Mouse (Mus musculus) olfactory bulb, adult 2 months (tissue): ENCODE data around the gene Mc1r. TPM values are rescaled to one million over a fixed set of nuclear protein-coding genes. Genes with fewer than 3 reads are reported as not detected.
A peak's percentile ranks its signal among the peaks of the same experiment; 100 is the strongest.
"Not testable (repeated sequence)": the region's sequence is repeated elsewhere in the genome, so short reads cannot be mapped to it uniquely, and the experiment has no call there.

Experiments
- H3K27ac ChIP-seq: fragments of 200-500 bp; 2 replicates; pipeline ENCODE4 v1.5.1; 2012; ENCODE audit warnings: low read depth, low read length; ENCODE audit not compliant: insufficient read depth
- H3K4me1 ChIP-seq: fragments of 200-500 bp; 2 replicates; pipeline ENCODE4 v1.6.1; 2012; ENCODE audit warnings: low read length; ENCODE audit not compliant: control insufficient read depth, insufficient read depth
- H3K4me3 ChIP-seq: fragments of 200-500 bp; 2 replicates; pipeline ENCODE4 v1.5.1; 2012; ENCODE audit warnings: mild to moderate bottlenecking, low read depth, low read length, moderate library complexity; ENCODE audit not compliant: insufficient read depth
- CTCF ChIP-seq: fragments of 200-500 bp; IDR thresholded peaks from 2 replicates; pipeline ENCODE4 v1.5.1; 2012; ENCODE audit warnings: low read depth, mild to moderate bottlenecking, low read length, moderate library complexity; ENCODE audit not compliant: insufficient read depth
- POLR2A ChIP-seq: fragments of 200-500 bp; IDR thresholded peaks from 2 replicates; pipeline ENCODE4 v1.6.1; 2012; ENCODE audit warnings: mild to moderate bottlenecking, low read depth, low read length, moderate library complexity; ENCODE audit not compliant: insufficient read depth
- WGBS: fragments of 180-500 bp; shearing (Covaris S2); methylation state at CpG from one replicate; pipeline ENCODE4 v1.1.7; 2018; 5-methylcytosine and 5-hydroxymethylcytosine counted together
- polyA plus RNA-seq: library from polyadenylated mRNA; stranded (reverse); fragments of >200 nt; gene quantifications from 2 replicates; pipeline ENCODE4 v1.2.4, GENCODE M21; 2012; ENCODE audit warnings: low replicate concordance; ENCODE audit not compliant: missing spikeins, insufficient read depth, insufficient read length

Mc1r gene
- polyA plus RNA-seq, 1 experiment, result not detected

DNA sequence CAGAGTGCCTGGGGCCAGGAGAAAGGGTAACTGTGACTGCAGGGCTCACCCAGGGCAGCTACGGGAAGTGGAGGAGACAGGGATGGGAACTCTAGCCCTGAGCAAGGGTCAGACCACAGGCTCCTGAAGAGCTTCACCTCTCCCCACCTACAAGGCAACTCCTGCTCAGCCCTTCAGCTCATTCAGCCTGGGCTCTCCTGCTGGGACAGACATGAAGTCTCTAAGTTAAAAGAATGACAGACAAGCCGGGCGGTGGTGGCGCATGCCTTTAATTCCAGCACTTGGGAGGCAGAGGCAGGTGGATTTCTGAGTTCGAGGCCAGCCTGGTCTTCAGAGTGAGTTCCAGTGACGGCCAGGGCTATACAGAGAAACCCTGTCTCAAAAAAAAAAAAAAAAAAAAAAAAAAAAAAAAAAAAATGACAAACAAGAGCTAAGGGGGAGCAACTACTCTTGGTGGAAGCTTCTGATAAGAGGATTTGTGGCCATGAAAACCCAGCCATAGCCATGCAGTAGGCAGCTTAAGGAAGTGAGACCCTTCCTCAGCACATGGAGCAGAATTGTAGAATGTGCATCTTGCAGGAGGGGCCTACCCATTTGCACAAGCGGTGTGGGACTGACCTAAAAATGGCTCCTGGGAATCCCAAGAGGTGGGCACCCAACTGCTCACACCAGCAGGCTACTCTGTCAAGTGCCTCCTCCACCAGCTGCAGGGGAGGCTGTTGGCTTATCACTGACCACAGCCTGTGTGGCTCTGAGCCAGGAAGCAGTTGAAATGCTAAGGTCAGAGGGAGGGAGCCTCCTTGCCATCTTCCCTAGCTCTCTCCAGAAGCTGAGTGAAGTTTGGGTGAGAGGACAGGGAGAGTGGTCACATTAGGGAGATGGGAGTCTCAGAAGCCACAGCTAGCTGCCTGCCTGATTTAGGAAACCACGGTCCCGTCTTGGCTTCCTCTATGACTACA is 2.0 kb downstream of the Mc1r start:
- 75% methylated on average over 9 of the region's 9 CpGs for WGBS
- Histone ChIP-seq H3K4me3 (no peak overlapping the region), H3K27ac (no peak overlapping the region), H3K4me1 (peaks cover 24% of the 10 kb centered on the region)
- TF ChIP-seq POLR2A (no peak), CTCF (no peak)

DNA sequence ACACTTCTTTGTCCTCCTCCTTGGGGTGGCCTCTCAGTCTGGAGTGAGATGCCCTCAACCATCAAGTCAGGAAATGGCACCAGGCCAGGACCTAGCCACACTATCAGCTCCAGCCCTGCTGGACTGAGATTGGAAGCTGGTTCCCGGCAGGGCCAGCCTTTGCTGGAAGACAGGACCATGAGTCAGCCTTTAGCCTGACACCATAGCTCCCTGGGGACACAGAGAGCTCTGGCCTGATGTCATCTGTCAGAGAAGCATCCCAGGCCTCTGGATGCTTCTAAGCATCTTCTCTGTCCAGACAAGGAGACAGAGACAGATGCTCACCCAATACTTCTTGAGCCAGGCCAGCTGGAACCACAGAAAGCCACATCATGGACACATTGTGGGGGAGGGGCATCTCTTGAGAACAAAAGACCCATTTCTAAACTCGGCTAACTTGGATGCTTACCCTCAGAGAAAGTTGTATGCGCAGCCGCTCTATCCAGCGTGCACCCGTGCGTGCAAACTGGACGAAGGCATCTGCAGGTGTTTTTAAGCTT is 3.2 kb downstream of the Mc1r start:
- Histone ChIP-seq H3K4me1 (peaks cover 28% of the 10 kb centered on the region), H3K27ac (no peak overlapping the region), H3K4me3 (no peak overlapping the region)
- 44% methylated on average over 8 of the region's 8 CpGs for WGBS
- TF ChIP-seq POLR2A, result no peak
- TF ChIP-seq CTCF, result no peak

- H3K4me3 ChIP-seq, result peak overlapping the region; percentile 79
- whole genome bisulfite sequencing, result 3% methylated on average over 11 of the region's 11 CpGs
- TF ChIP-seq POLR2A (no peak), CTCF (no peak)
- H3K4me1 ChIP-seq, result peaks cover 28% of the 10 kb centered on the region
- peak overlapping the region; percentile 32; the same call in 1 of the 2 replicates for H3K27ac ChIP-seq
Observed at GRCm38 (mm10) chr8:123410788-123411187, 3.9 kb downstream of the Mc1r start.

DNA sequence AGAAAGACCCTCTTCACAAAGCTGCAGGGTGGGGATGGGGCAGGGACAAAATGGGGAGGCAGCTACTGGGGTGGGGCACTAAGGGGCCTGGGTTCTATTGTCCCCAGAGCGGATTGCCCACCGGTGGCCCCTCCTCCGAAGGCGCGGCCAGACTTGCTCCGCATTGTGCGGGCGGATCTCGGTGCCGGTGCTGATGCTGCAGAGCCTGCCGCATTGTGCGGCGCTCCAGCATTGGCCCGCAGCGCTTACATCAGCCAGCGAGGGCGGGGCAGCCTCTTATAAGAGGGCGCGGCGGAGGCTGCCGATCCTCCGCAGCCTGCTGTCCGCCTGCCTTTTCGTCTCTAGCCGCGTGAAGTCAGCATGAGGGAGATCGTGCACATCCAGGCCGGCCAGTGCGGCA is 4.3 kb downstream of the Mc1r start, which contains the start of gene Tubb3:
Gene Tubb3, plus strand, starts transcription at position 179 of the 400 bp plus-strand sequence.
- WGBS, result under 1% methylated on average over 29 of the region's 29 CpGs
- TF ChIP-seq POLR2A, result peak; percentile 96
- TF ChIP-seq CTCF, result no peak
- Histone ChIP-seq H3K4me3 (peak within 1 kb of the TSS; percentile 79), H3K27ac (peak within 1 kb of the TSS; percentile 96), H3K4me1 (peaks cover 28% of the 10 kb centered on the region)

DNA sequence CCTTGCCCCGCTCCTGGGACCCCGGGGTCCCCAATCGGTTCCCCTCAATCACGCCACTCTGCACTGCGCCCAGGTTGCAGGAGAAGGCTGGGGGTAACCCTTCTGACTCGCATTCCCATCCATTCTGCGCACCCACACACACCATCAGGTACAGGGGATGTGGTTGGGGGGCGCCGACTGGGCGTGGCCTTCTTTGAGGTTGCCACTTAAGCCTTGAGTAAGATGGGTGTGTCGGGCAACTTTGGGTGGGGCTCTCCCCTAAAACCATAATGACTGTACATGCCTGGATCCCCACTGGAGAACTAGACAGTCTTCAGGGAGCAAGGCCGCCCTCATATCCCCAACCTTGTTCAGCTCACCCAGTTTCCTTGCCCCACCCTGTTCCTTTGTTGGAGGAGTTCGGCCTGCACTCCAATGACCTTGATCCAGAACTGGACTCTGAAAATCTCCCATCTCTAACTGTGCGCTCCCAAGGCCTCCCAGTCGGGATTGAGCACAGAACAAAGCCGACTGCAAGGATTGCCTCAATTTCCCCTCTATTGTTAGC is 4.9 kb downstream of the Mc1r start:
- WGBS, result 1% methylated on average over 16 of the region's 16 CpGs
- Histone ChIP-seq H3K27ac (peak overlapping the region; percentile 96), H3K4me1 (peaks cover 30% of the 10 kb centered on the region), H3K4me3 (peak overlapping the region; percentile 79)
- TF ChIP-seq CTCF, result no peak
- TF ChIP-seq POLR2A, result no peak

DNA sequence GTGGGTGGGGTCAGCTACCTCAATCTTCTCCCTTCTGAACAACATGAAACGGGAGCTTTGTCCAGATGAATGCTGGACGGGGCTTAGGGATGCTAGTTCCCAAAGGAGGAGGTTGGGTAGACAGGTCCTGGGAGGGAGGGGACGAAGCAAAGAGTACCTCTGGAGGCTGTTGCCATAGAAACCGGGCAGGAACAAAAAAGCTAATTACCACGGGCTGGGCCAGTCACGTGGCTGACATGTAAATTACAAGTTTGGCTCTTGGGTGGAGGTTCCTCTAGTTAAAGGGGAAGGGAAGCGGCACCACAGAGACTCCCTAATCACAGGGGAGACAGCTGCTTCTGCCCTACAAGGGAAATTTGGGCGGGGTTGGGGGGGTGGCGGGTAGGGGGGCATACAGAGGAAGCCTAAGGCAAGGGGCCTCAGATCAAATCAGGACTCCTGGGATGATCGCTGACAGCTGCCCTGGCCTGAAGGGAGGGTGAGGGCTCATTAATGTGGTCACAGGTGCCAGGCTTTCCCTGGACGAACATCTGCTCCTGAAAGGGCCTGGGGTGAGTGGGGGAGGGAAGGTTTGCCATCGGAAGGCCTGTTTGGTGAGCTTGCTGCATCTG is 5.8 kb downstream of the Mc1r start:
- 3% methylated on average over 12 of the region's 12 CpGs for WGBS
- H3K27ac ChIP-seq, result peak overlapping the region; percentile 96
- H3K4me3 ChIP-seq, result peak overlapping the region; percentile 79
- peaks cover 30% of the 10 kb centered on the region for H3K4me1 ChIP-seq
- TF ChIP-seq POLR2A, result no peak; the same call in 1 of the 2 replicates
- no peak for TF ChIP-seq CTCF

- H3K4me1 ChIP-seq, result peaks cover 31% of the 10 kb centered on the region
- H3K27ac ChIP-seq, result no peak overlapping the region
- whole genome bisulfite sequencing, result 5% methylated on average over 9 of the region's 9 CpGs
- peak overlapping the region; percentile 79 for H3K4me3 ChIP-seq
- TF ChIP-seq CTCF, result no peak
Observed at GRCm38 (mm10) chr8:123414255-123414654, 7.3 kb downstream of the Mc1r start.

DNA sequence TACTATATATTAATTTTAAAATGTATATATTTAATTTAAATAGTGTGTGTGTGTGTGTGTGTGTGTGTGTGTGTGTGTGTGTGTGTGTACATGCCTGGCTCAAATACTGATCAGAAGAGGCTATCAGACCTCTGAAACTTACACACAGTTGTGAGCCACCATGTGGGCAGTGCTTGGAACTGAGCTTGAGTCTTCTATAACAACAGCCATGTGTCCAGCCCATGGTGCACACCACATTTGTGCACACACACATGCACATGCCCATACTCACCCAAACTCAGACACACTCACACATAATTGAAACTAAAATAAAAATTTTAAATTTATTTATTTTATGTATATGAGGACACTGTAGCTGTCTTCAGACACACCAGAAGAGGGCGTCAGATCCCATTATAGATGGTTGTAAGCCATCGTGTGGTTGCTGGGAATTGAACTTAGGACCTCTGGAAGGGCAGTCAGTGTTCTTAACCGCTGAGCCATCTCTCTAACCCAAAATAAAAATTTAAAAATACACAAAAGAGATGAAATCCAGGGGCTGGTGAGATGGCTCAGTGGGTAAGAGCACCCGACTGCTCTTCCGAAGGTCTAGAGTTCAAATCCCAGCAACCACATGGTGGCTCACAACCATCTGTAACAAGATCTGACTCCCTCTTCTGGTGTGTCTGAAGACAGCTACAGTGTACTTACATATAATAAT is 8.2 kb downstream of the Mc1r start:
- not testable (repeated sequence) for H3K4me3 ChIP-seq, H3K27ac ChIP-seq
- WGBS, result 71% methylated on average over 5 of the region's 5 CpGs
- H3K4me1 ChIP-seq, result peaks cover 27% of the 10 kb centered on the region
